Mouse (Mus musculus) CH12.LX (cell line): ENCODE results near the gene Sox12. TPM values are rescaled to one million over a fixed set of nuclear protein-coding genes. Genes with fewer than 3 reads are reported as not detected.

Experiments
- DNase-seq: peaks from one replicate; pipeline ENCODE4 v3.0.0-alpha.2; 2013; ENCODE audit errors: extremely low read depth
- H3K27ac ChIP-seq: 2 replicates; pipeline ENCODE4 v1.5.1; 2012; ENCODE audit warnings: low read depth, mild to moderate bottlenecking, control low read depth, moderate library complexity; ENCODE audit not compliant: insufficient read depth
- H3K27me3 ChIP-seq: replicated peaks from 2 replicates; pipeline ENCODE3; 2012; ENCODE audit warnings: inconsistent platforms
- H3K36me3 ChIP-seq, 2 experiments: replicated peaks in 1 of 2; 2 replicates each; pipeline versions ENCODE3 to v1.6.1; 2012; ENCODE audit warnings: inconsistent platforms in 1 of 2, low read length in 1 of 2, mild to moderate bottlenecking in 1 of 2, mixed read lengths in 1 of 2, moderate library complexity in 1 of 2; ENCODE audit not compliant: control insufficient read depth in 1 of 2, insufficient read depth in 1 of 2
- H3K4me1 ChIP-seq, 2 experiments: 2 replicates each; pipeline ENCODE4 v1.6.1; 2012; ENCODE audit warnings: inconsistent platforms in 1 of 2, moderate library complexity in 1 of 2; ENCODE audit not compliant: insufficient read depth in 2 of 2, control insufficient read depth in 1 of 2
- H3K4me2 ChIP-seq: 2 replicates; pipeline ENCODE4 v1.6.1; 2012; ENCODE audit warnings: low read depth, mild to moderate bottlenecking, control low read depth; ENCODE audit not compliant: poor library complexity, insufficient read depth, severe bottlenecking
- H3K4me3 ChIP-seq, 3 experiments: fragments of 150-350 bp in 1 of 3; sonication (generic) in 1 of 3; replicated peaks in 1 of 3; 2 replicates each; pipeline versions ENCODE3 to v1.5.1; 2011 to 2012; ENCODE audit warnings: low read depth in 2 of 3, low read length in 2 of 3, mild to moderate bottlenecking in 2 of 3, moderate library complexity in 2 of 3, control low read depth in 1 of 3, improper control_type of control experiment in 1 of 3, inconsistent platforms in 1 of 3, mixed read lengths in 1 of 3; ENCODE audit not compliant: poor library complexity in 1 of 3
- H3K79me2 ChIP-seq: replicated peaks from 2 replicates; pipeline ENCODE4 v1.6.1; 2012; ENCODE audit warnings: mild to moderate bottlenecking, moderate library complexity; ENCODE audit not compliant: control insufficient read depth, poor library complexity, insufficient read depth, severe bottlenecking; ENCODE audit errors: extremely low read depth
- H3K9ac ChIP-seq: 2 replicates; pipeline ENCODE4 v1.6.1; 2012; ENCODE audit warnings: low read depth, mild to moderate bottlenecking, control low read depth, moderate library complexity; ENCODE audit not compliant: insufficient read depth
- H3K9me3 ChIP-seq: replicated peaks from 2 replicates; pipeline ENCODE3; 2012; ENCODE audit warnings: low read length, inconsistent platforms, mixed read lengths
- BHLHE40 ChIP-seq: IDR thresholded peaks from 2 replicates; pipeline ENCODE4 v1.6.1; 2011; ENCODE audit warnings: mild to moderate bottlenecking, low read depth, low read length, improper control_type of control experiment
- CHD1 ChIP-seq: IDR thresholded peaks from 2 replicates; pipeline ENCODE4 v1.6.1; 2012; ENCODE audit warnings: low read depth, low read length, improper control_type of control experiment, inconsistent platforms
- CHD2 ChIP-seq: IDR thresholded peaks from 2 replicates; pipeline ENCODE4 v1.6.1; 2011; ENCODE audit warnings: low read length, improper control_type of control experiment
- E2F4 ChIP-seq: IDR thresholded peaks from 2 replicates; pipeline ENCODE4 v1.6.1; 2011; ENCODE audit warnings: low read depth, low read length, improper control_type of control experiment; ENCODE audit not compliant: insufficient replicate concordance
- ELF1 ChIP-seq: IDR thresholded peaks from 2 replicates; pipeline ENCODE4 v1.6.1; 2014; ENCODE audit warnings: low read depth, mild to moderate bottlenecking, inconsistent platforms, low read length, improper control_type of control experiment
- EP300 ChIP-seq: IDR thresholded peaks from 2 replicates; pipeline ENCODE4 v1.6.1; 2011; ENCODE audit warnings: low read length, improper control_type of control experiment
- ETS1 ChIP-seq: conservative IDR thresholded peaks from 2 replicates; pipeline ENCODE4 v1.6.1; 2012; ENCODE audit warnings: low read depth, mild to moderate bottlenecking, inconsistent platforms, low read length, improper control_type of control experiment, moderate library complexity
- GABPA ChIP-seq: IDR thresholded peaks from 2 replicates; pipeline ENCODE4 v1.6.1; 2012; ENCODE audit warnings: low read depth, low read length, improper control_type of control experiment, inconsistent platforms; ENCODE audit not compliant: insufficient replicate concordance
- HCFC1 ChIP-seq: IDR thresholded peaks from 2 replicates; pipeline ENCODE4 v1.6.1; 2012; ENCODE audit warnings: low read depth, mild to moderate bottlenecking, inconsistent platforms, low read length, improper control_type of control experiment
- IRF4 ChIP-seq: IDR thresholded peaks from 2 replicates; pipeline ENCODE4 v1.6.1; 2014; ENCODE audit warnings: low read depth, mild to moderate bottlenecking, inconsistent platforms, low read length, improper control_type of control experiment
- KAT2A ChIP-seq: IDR thresholded peaks from 2 replicates; pipeline ENCODE4 v1.6.1; 2012; ENCODE audit warnings: low read length, improper control_type of control experiment, inconsistent platforms; ENCODE audit not compliant: insufficient replicate concordance
- MAX ChIP-seq: IDR thresholded peaks from 2 replicates; pipeline ENCODE4 v1.6.1; 2011; ENCODE audit warnings: low read length, improper control_type of control experiment
- MEF2A ChIP-seq: IDR thresholded peaks from 2 replicates; pipeline ENCODE4 v1.6.1; 2014; ENCODE audit warnings: low read depth, mild to moderate bottlenecking, inconsistent platforms, low read length, improper control_type of control experiment, borderline replicate concordance
- MXI1 ChIP-seq: IDR thresholded peaks from 2 replicates; pipeline ENCODE4 v1.6.1; 2011; ENCODE audit warnings: mild to moderate bottlenecking, low read depth, low read length, improper control_type of control experiment
- NELFE ChIP-seq: IDR thresholded peaks from 2 replicates; pipeline ENCODE4 v1.6.1; 2011; ENCODE audit warnings: low read depth, low read length, improper control_type of control experiment
- PAX5 ChIP-seq: IDR thresholded peaks from 2 replicates; pipeline ENCODE4 v1.6.1; 2012; ENCODE audit warnings: low read length, inconsistent platforms, mixed read lengths
- POLR2A ChIP-seq: IDR thresholded peaks from 2 replicates; pipeline ENCODE4 v1.6.1; 2011; ENCODE audit warnings: low read depth, mild to moderate bottlenecking, improper control_type of control experiment, low read length
- POLR2AphosphoS2 ChIP-seq: IDR thresholded peaks from 2 replicates; pipeline ENCODE4 v1.6.1; 2011; ENCODE audit warnings: low read depth, low read length, improper control_type of control experiment
- RAD21 ChIP-seq: IDR thresholded peaks from 2 replicates; pipeline ENCODE4 v1.6.1; 2011; ENCODE audit warnings: low read depth, mild to moderate bottlenecking, low read length, improper control_type of control experiment, moderate library complexity
- RCOR1 ChIP-seq: conservative IDR thresholded peaks from 2 replicates; pipeline ENCODE4 v1.6.1; 2012; ENCODE audit warnings: low read depth, mild to moderate bottlenecking, inconsistent platforms, low read length, improper control_type of control experiment
- SIN3A ChIP-seq: IDR thresholded peaks from 2 replicates; pipeline ENCODE4 v1.6.1; 2012; ENCODE audit warnings: low read length, improper control_type of control experiment, inconsistent platforms
- SMC3 ChIP-seq: IDR thresholded peaks from 2 replicates; pipeline ENCODE4 v1.6.1; 2011; ENCODE audit warnings: low read depth, low read length, improper control_type of control experiment
- TBP ChIP-seq: conservative IDR thresholded peaks from 2 replicates; pipeline ENCODE4 v1.6.1; 2011; ENCODE audit warnings: low read depth, low read length, improper control_type of control experiment
- TCF12 ChIP-seq: IDR thresholded peaks from 2 replicates; pipeline ENCODE4 v1.6.1; 2014; ENCODE audit warnings: low read depth, mild to moderate bottlenecking, inconsistent platforms, low read length, improper control_type of control experiment
- UBTF ChIP-seq: IDR thresholded peaks from 2 replicates; pipeline ENCODE4 v1.6.1; 2012; ENCODE audit warnings: low read depth, mild to moderate bottlenecking, inconsistent platforms, low read length, improper control_type of control experiment, moderate library complexity
- USF1 ChIP-seq: IDR thresholded peaks from 2 replicates; pipeline ENCODE4 v1.6.1; 2014; ENCODE audit warnings: low read depth, mild to moderate bottlenecking, inconsistent platforms, low read length, improper control_type of control experiment
- USF2 ChIP-seq: conservative IDR thresholded peaks from 2 replicates; pipeline ENCODE4 v1.6.1; 2011; ENCODE audit warnings: low read depth, low read length, improper control_type of control experiment
- ZKSCAN1 ChIP-seq: IDR thresholded peaks from 2 replicates; pipeline ENCODE4 v1.6.1; 2012; ENCODE audit warnings: low read depth, inconsistent platforms, low read length, improper control_type of control experiment, borderline replicate concordance
- ZMIZ1 ChIP-seq: IDR thresholded peaks from 2 replicates; pipeline ENCODE4 v1.6.1; 2012; ENCODE audit warnings: low read depth, mild to moderate bottlenecking, inconsistent platforms, low read length, improper control_type of control experiment
- ZNF384 ChIP-seq: IDR thresholded peaks from 2 replicates; pipeline ENCODE4 v1.6.1; 2012; ENCODE audit warnings: low read depth, low read length, improper control_type of control experiment, inconsistent platforms
- dilution Hi-C: fragments of 300-500 bp; cut with MboI; formaldehyde crosslinking; loops from 2 replicates; pipeline ENCODE4 v1.14.3; 2020; ENCODE audit warnings: low sequenced_read_pairs; ENCODE audit not compliant: extremely low pct_unique_long_range_greater_than_20kb, extremely low pct_ligation_motif_present
- in situ Hi-C: fragments of 300-500 bp; cut with MboI; formaldehyde crosslinking; loops from 3 replicates; pipeline ENCODE4 v1.14.3; 2019; ENCODE audit warnings: low sequenced_read_pairs, low pct_ligation_motif_present, low pct_unique_long_range_greater_than_20kb, mixed read lengths
- polyA plus RNA-seq: library from polyadenylated mRNA; unstranded; fragments of >175 nt; gene quantifications from 2 replicates; pipeline ENCODE4 v1.2.1, GENCODE M21; 2012; ENCODE audit warnings: low read depth; ENCODE audit not compliant: insufficient read length
- total RNA-seq, 2 experiments: library from RNA; depleted of rRNA; stranded (reverse); fragments of 300-350 nt in 1 of 2; fragments of >200 nt in 1 of 2; gene quantifications; 2 replicates each; pipeline ENCODE4 v1.2.3; 2012 to 2014

Sox12 gene
- total and polyA plus RNA-seq, 3 experiments, result 0.09 TPM; not detected in 2

DNA sequence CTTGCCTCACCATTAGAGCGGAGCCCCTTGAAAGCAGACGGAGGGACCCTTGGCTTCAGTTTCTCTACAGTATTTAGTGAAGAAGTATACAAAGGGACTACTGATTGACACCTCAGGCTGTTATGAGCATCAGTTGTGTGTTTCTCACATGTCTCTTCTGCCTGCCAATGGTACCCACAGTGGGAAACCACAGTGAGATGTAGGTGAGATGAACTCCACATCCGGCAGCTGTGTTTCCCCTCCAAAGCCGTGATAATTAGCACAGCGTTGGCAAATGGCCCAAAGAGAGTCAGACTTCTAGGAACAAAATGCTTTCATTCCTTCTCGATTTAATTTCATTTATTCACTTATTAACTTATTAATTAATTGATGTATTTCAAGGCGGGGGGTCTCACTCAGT, 25.8 kb downstream of the Sox12 start:
- H3K9ac ChIP-seq, result no peak overlapping the region

GRCm38 (mm10) chr2:152368532-152369140, 29.2 kb downstream of the Sox12 start:
- H3K36me3 ChIP-seq, result no peaks in the 10 kb centered on the region
- 0 out of 2 replicates have a peak overlapping the region, but pooled peaks have one; percentile 24 for H3K9ac ChIP-seq
- H3K9me3 ChIP-seq, result no peaks in the 10 kb centered on the region
- dilution Hi-C loops, result no loop called here
- H3K79me2 ChIP-seq, result no peaks in the 10 kb centered on the region
- peak overlapping the region; percentile 25; the same call in 1 of the 2 replicates for H3K4me2 ChIP-seq
- peaks cover 4 to 8% of the 10 kb centered on the region in 2 experiments for H3K4me1 ChIP-seq
- in situ Hi-C loops, result loop anchor here (10.0 kb wide), 2 partner anchors 254 to 344 kb away; no protein-coding TSS in a partner anchor
- peak; percentile 71 for DNase-seq
- peaks cover 44% of the 10 kb centered on the region for H3K27me3 ChIP-seq
- no peak overlapping the region for H3K4me3 ChIP-seq
- no peak overlapping the region for H3K27ac ChIP-seq
- TF ChIP-seq MEF2A, result no peak
- TF ChIP-seq TBP, result no peak
- TF ChIP-seq RCOR1, result no peak
- TF ChIP-seq ZNF384, result no peak
- TF ChIP-seq USF2, result no peak
- TF ChIP-seq NELFE, result no peak
- TF ChIP-seq EP300, result no peak
- no peak for TF ChIP-seq ZMIZ1
- no peak for TF ChIP-seq MAX
- no peak for TF ChIP-seq E2F4
- no peak for TF ChIP-seq GABPA
- peak; percentile 76 for TF ChIP-seq RAD21
- TF ChIP-seq MXI1, result no peak
- TF ChIP-seq SIN3A, result no peak
- no peak for TF ChIP-seq IRF4
- TF ChIP-seq BHLHE40, result 0 out of 2 replicates have a peak, but pooled peaks have one; percentile 14
- no peak for TF ChIP-seq KAT2A
- no peak for TF ChIP-seq CHD1
- TF ChIP-seq ELF1, result peak; percentile 43; the same call in 1 of the 2 replicates
- TF ChIP-seq ETS1, result no peak
- TF ChIP-seq ZKSCAN1, result no peak
- no peak for TF ChIP-seq PAX5
- TF ChIP-seq UBTF, result no peak
- no peak for TF ChIP-seq USF1
- TF ChIP-seq SMC3, result peak; percentile 37
- 0 out of 2 replicates have a peak, but pooled peaks have one; percentile 16 for TF ChIP-seq HCFC1
- no peak for TF ChIP-seq POLR2AphosphoS2

More for the DNA sequence above, 25.8 kb downstream of the Sox12 start:
- no peak overlapping the region for H3K27ac ChIP-seq
- H3K79me2 ChIP-seq, result no peaks in the 10 kb centered on the region
- dilution Hi-C loops (no loop called here), in situ Hi-C loops (no loop called here)
- no peak for TF ChIP-seq CHD2
- TF ChIP-seq POLR2A, result no peak
- no peak for TF ChIP-seq HCFC1
- no peak for TF ChIP-seq ZMIZ1
- TF ChIP-seq MAX, result no peak
- TF ChIP-seq CHD1, result no peak
- TF ChIP-seq IRF4, result no peak
- no peak for TF ChIP-seq GABPA
- no peak for TF ChIP-seq POLR2AphosphoS2
- no peak for TF ChIP-seq TCF12
- TF ChIP-seq ETS1, result no peak
- no peak for TF ChIP-seq RAD21
- TF ChIP-seq BHLHE40, result no peak
- TF ChIP-seq MXI1, result no peak
- no peak for DNase-seq
- peaks cover 66% of the 10 kb centered on the region for H3K27me3 ChIP-seq
- no peak overlapping the region for H3K4me2 ChIP-seq
- no peaks in the 10 kb centered on the region for H3K36me3 ChIP-seq
- H3K4me3 ChIP-seq, result no peak overlapping the region
- no peaks in the 10 kb centered on the region for H3K9me3 ChIP-seq
- H3K4me1 ChIP-seq, result peaks cover 0 to 5% of the 10 kb centered on the region in 2 experiments; a peak in 2 of 4 replicates
